Mouse (Mus musculus): ENCODE measurements around the gene Lrrc3c.

The Lrrc3c gene

DNA sequence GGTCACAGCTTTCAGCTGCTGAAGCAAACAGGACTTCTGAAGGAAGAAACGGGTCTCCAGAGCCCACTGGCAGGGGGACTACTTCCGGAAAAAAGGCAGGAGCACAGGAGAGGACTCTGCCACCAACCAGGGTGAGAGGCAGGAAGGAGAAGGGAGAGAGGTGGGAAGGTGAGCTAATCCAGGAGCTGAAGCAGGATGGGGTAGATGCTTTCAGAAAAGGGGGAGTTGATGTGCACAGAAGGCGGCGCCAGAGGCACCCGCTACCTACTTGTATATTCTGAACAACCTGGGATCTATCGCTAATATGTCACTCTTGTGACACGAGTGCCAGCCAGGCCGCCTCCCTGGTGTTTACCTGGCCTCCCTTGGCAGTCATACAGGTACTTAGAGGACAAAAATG lies at the start of gene Lrrc3c:
Gene Lrrc3c, plus strand, starts transcription at position 301 of the 400 bp plus-strand sequence.
- no peak for DNase-seq (ENCODE audit: extremely low read depth, low read depth)

DNA sequence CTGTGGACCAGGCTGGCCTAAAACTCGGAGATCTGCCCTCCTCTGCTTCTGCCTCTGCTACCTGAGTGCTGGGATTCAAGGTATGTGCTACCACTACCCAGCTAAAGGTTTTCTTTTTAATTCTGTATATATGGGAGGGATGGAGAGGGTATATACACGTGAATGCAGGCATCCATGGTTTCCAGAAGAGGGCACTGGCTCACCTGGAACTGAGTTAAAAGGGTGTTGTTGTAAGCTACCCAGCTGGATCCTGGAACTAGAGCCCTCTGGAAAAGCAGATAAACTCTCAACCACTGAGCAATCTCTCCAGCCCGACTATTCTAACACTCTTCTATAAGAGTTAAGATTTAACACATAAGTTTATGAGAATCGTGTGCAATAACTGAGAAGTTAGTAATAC lies 48.7 kb upstream of the Lrrc3c start:
- DNase-seq (ENCODE audit: extremely low read depth, low read depth), result peak; percentile 25

DNA sequence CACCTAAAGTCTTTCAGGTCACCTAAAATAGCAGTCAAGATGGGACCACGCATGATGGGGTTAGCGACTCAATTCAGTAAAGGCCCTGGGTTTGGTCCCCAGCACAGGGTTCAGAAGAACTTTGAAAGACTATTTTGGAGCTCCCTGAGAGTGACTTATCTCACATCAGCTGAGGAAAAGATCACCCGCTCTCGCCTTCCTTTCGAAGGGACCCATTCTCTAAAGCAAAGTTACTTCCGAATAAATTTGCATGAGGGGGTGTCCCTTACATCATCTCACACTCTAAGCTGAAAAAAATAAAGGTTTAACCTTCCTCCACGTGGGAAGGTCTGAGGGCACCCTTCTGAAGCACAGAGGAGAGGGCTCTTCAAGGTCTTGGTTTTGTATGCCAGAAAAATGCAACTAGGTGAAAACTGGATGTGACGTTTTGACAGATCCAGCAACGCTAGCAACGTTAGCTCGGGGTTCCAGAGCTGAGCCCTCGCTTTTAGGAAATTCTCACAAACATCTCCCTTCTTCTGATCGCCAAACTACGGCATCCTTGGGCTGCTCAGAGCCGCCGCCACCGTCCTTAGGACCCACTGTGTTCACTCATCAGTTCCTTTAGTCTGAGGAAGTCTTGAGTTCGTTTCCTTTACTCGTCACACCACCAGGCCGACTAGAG lies 47.6 kb upstream of the Lrrc3c start:
- peak; percentile 8 for DNase-seq (ENCODE audit: extremely low read depth, low read depth)

DNA sequence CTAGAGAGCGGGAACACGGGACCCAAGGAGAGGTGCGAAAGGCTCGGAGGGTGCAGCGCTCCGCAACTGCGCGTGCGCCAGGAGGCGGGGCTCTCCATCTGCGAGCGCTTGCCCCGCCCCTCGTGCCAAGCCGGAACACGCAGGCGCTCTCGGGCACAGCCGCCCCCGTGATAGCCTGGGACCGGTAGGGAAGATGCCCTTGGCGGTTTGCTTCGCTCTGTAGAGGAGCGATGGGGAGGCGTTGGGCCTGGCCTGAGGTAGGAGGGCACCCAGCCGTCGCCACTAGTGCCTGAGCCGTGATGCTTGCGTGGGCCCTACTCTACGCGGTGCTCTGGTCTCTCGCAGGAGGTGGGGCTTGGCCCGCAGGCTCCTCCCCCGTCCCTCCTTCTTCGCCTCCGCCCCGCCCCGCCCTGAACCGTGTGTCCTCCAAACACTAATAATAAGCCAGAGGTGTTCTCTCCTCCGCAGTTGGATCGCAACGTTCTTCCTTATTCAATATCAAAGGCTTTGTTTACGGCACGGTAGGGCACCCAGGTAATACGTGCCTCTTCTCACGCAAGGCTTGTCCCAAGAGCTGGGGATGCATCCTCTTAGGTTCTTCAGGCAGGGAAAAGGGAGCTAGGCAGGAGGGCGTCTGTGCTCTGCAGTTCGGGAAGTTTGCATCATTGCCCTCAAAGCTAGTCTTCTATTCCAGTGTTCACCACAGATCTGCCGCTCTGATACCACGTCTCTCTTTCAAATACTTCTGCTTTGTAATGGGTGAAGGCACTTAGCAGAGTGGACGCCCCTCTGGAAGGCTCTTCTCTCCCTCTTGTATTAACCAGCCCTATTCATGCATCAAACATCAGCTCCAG lies 46.9 kb upstream of the Lrrc3c start, which contains the start of gene Zpbp2:
Gene Zpbp2, plus strand, starts transcription at position 123 of the 854 bp plus-strand sequence.
- peak; percentile 91 for DNase-seq (ENCODE audit: extremely low read depth, low read depth)

DNA sequence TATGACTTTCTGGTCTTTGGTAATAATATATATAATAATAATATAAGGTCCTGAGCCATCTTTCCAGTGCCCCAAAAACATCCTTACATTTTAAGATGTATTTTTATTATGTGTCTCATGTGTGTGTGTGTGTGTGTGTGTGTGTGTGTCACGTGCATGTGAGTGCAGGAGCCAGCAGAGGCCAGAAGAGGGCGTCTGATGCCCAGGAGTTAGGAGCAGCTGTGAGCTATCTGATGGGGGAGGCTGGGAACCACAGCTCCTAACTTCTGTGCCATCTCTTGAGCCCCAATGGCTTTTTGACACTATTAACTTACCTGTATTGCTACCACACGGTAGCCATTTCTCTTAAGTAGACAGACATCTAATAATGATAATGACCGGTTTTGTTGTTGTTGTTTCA lies 44.1 kb upstream of the Lrrc3c start:
- no peak for DNase-seq (ENCODE audit: extremely low read depth, low read depth)

DNA sequence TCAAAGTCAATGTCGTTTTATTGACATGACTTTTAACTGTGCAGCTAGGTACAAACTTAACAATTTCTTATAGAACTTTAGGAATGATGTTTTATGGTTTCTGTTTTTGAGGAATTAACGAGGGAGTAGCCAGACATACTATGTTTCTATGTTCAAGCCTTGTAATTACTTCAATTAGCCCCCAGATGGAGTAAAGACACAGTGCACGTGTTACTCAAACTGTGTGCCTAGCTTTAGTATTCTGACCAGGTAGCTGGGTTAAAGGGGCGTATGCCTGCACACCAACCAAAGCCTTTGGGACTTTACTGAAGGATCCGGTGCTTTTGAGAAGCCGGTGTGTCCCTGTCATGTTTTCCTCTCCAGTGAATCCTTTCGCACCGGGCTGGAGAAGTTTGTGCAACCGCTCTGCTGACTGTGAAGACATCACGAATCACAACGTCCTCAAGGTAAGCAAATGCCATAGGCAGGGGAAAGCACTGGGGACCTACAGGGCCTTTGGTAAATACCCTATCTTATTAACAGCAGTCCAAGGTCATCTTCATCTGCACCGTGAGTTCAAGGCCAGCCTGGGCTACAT lies 42.9 kb upstream of the Lrrc3c start:
- DNase-seq (ENCODE audit: extremely low read depth, low read depth), result peak; percentile 14

DNA sequence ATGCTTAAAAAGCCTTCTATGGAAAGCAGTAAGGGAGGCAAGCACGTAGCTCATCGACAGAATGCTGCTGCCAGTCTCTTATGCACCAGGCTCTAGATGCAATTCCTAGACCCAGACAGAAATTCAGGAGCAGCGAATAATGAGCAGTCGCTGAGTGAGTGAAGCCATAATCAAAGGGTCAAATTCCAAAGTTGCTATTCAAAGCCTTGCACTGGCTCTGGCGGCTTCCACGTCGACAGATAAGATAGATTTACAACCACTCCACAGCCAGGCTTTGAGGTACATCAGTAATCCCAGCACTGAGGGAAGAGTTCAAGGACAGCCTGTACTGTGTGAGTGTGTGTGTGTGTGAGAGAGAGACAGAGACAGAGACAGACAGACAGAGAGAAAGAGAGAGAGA lies 37.1 kb upstream of the Lrrc3c start:
- no peak for DNase-seq (ENCODE audit: extremely low read depth, low read depth)

DNA sequence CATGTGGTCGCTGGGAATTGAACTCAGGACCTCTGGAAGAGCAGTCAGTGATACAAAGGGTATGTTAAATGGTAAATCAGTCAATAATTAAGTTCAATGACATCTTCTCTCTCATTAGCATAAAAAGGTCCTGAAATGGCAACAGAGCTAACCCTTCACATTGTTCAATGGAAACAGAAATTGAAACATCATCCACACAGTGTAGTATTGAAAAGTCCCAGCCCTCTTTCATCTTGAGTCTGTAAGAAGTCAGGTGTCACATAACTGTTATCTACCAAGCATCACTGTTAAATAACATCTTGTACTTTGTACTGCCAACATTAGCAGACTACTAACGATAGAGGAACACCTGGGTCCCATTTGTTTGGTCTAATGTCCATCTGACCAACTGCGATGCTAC lies 35.1 kb upstream of the Lrrc3c start:
- no peak for DNase-seq (ENCODE audit: extremely low read depth, low read depth)

DNA sequence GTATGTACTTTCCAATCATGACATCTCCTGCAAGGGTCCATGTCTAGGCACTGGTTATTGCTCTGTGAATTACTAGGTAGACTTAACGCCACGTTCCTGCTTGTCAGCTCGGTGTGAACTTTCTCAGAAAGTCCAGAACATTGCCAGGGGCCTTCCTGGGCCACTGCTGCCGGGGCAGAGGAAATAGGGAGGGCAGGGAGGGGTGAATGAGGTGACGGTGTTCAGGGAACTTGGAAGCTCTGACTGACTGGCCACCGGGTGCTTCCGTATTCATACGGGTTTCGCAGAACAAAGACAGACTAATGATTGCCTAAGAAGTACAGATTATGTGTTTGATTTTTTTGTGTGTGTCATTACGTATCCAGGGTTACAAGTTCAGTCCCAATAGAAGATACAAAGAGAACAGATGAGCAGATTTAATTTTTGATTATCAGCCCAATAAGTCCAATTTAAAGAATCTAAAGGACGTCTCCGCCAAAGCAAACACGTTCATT lies 34.1 kb upstream of the Lrrc3c start:
- DNase-seq (ENCODE audit: extremely low read depth, low read depth), result no peak

DNA sequence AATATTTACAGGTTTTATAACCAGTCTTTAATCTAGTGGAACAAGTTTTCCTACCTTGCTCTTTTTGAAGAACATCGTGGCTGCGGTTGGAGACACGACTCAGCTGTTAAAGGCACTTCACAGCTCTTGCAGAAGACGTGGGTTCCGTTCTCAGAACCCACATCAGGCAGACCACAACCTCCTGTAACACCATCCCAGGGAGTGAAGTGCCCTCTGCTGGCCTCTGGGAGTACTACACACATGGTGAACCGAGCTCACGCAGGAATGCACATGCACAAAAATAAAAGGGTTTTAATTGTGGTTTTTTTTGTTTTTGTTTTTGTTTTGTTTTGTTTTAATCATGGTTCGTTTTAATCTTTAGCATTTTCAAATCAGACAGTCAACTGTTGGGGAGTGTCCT lies 29.8 kb upstream of the Lrrc3c start:
- no peak for DNase-seq (ENCODE audit: extremely low read depth, low read depth)

DNA sequence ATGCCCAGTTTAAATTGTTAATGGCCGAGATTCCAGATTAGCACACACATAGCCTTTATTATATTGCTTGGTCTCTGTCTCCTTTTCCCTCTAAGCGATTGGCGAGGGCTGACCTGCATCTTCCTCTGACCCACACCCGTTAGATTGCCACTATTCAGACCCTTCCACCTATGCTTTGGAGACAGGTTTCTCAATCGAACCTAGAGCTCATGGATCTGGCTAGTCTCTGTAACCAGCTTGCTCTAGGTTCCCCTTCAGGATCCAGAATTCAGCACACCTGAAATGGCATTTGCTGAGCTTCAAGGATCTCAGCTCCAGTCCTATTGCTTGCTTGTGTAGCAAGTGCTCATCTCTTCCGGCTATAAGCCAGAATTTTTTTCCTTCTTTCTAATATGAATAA lies 28.6 kb upstream of the Lrrc3c start:
- DNase-seq (ENCODE audit: extremely low read depth, low read depth), result no peak

DNA sequence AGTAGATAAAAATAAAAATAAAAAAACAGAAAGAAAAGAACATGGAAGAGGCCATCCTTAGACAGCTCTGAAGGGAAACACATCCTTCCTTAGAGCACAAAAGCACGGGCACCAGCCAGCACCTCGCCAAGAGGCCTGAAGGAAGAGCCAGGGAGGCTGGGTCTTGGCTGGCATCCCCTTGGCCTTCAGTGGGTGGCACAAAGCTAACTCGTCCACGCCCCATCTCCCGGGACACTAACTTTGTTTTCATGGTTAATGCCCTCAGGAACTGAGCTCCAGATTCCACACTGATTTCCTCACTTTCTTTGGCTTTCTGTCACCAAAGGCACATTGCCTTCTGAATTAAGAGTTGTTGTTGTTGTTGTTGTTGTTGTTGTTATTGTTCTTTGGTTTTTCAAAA lies 20.3 kb upstream of the Lrrc3c start:
- DNase-seq (ENCODE audit: extremely low read depth, low read depth), result no peak

DNA sequence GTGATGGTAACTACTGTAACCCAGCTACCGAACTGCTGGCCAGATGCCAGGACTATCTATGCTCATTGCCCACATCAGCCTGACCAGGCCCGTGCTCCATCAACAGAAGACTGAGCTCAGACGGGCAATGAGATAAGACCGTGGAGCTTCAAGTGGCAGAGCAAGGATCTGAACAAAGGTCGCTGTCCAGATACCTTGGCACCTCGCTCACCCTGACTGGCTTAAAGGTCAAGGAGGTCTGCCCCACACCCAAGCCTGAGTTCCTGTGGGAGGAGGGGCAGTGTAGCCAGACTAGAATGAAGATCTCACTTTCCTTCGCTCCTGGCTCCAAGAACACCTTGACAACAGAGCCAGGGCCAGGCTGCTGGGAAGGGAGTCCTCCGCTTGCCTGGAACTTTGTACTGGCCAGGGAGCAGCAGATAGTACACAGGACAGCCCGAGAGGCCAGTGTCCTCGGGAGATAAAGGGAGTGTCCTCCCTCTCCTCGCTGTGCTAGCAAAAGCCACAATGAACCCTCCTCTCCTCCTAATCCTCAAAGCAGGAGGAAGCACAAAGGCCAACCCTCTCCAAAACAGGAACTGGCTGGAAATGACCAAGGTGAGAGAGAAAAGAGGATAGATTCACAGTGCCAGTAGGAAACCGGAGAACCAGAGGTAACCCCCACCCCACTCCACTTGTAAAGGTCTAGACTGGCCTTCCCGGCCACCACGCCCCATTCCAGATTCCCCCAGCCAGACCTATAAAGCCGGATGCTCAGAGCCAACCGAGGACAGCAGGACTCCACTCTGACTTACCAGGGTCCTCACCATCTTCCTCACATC lies 17.6 kb upstream of the Lrrc3c start:
- peak; percentile 82 for DNase-seq (ENCODE audit: extremely low read depth, low read depth)

DNA sequence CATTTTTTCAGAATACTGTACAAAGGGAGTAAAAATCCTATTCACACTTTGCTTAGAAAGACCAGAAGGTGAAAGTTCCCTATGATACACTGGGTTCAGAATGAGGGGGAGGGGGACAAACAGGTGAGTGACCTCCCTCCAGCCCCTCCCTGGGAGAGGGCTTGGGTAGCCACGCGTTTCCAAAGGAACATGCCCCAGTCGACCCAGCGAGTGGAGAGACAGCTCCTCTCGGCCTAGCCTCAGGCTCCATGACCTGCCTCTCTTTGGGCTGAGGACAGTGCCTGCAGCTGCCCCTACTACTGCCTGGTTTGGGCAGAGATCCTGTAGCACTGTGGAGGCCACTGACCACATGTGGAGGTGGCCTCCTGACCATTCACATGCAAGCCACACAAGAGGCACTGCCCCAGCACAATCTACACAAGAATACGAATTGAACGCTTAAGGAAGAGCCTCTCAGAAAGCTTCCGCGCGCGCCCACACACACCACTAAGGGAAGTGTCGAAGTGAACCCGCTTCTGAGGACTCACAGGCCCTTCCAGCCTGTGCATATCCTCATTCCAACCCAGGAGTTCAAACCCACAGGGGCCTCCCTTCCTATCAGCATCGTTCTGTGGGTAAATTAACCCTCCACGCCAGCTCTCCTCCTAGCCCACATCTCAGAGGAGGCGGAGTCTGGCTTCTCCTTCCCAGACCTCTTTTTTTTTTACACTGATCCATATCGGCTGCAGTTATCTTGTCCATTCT lies 16.6 kb upstream of the Lrrc3c start:
- DNase-seq (ENCODE audit: extremely low read depth, low read depth), result peak; percentile 86

DNA sequence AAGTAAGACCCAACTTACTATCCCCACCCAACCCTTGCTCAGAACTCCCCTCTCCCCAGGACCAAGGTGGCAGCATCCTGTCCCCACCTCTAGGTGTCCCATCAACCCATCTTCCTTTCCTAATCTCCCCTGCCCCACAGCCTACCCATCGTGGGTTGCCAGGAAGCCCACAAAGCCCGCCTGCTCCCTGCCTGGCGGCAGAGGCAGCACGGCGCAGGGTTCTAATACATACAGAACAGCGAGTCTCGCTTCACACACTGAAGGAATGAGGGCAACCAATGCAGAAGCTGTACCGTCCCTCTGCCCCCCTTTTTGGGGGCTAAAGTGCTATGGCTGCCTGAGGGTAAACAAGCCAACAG lies 16.1 kb upstream of the Lrrc3c start:
- DNase-seq (ENCODE audit: extremely low read depth, low read depth), result no peak

DNA sequence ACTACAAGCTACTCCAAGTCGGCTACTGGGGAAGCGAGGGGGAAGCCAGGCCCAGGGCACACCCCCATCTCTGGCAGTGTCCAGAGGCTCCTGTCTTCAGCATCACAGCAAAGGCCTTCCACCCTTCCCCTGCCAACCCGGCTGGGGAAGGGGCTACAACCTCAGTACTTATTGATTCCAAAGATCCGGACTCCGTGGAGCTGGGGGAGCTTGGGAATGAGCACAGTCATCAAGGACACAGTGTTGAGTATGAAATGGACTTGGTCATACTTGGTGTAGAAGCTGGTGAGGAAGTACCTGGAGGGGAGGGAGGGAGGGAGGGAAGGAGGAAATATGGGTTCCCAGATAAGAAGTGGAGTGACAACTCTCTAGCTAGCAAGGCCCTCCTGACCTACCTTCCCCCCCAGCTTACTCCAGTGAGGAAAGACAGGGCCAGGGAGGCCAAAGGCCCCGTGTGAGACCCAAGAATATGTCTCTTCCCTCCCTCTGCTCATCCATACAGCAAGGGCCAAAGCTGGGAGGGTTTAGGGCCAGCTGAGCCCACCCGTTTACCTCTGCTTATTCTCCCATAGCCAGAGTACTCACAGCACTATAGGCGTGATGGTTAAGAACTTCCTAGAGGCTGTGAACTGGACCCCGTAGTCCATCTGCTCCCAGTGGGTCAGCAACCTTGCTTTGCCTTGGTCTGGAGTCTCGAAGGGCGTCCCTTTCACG lies 15.4 kb upstream of the Lrrc3c start:
- DNase-seq (ENCODE audit: extremely low read depth, low read depth), result peak; percentile 97

DNA sequence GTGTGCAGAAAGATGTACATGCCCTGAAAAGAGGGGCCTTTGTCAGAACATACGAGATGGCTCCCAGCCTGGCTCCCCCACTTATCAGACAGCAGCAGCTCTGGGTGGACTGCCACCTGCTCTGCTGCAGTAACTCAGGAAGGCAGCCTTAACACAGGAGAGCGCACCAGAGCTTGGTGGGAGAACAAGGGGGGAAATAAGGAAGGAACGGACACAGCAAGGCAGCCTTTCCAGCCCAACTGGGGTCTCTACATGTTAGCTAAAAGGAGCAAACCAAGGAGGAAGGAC lies 14.9 kb upstream of the Lrrc3c start:
- peak; percentile 79 for DNase-seq (ENCODE audit: extremely low read depth, low read depth)

DNA sequence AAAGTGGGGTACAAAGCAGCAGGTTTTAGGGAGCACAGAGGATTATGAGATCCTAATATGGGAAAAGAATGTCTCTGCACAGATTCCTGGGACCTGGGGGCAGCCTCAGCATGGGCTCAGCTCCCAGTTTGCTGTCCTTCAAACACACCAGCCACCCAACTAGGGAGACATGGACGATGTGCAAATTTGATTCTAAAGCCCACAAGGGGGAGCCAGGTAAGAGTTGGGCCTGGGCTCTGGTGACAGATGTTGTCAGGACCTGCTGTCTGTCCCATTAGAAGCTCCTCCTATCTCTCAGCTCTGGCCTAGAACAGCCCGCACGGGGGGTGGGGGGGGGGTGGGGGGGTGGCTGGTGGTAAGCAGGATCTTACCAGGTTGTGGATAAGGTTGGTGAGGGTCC lies 14.5 kb upstream of the Lrrc3c start:
- DNase-seq (ENCODE audit: extremely low read depth, low read depth), result no peak

DNA sequence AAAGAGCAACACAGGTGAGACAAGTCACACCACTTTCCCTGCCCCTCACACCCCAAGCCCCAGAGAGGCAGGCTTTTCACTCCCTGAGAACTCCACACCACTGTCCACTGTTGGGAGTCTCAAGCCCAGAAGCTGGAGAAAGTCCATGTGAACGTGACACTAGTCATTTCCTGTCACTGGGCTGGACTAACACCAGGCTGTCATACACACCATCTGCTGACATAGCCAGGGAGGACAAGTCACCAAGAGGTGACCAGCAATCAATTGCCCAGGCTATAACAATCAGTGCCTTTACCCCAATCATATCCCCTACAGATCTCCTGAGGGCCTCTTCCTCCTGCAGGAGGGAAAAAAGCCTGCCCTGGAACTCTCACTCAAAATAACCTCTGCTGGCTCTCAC lies 13.9 kb upstream of the Lrrc3c start:
- no peak for DNase-seq (ENCODE audit: extremely low read depth, low read depth)

DNA sequence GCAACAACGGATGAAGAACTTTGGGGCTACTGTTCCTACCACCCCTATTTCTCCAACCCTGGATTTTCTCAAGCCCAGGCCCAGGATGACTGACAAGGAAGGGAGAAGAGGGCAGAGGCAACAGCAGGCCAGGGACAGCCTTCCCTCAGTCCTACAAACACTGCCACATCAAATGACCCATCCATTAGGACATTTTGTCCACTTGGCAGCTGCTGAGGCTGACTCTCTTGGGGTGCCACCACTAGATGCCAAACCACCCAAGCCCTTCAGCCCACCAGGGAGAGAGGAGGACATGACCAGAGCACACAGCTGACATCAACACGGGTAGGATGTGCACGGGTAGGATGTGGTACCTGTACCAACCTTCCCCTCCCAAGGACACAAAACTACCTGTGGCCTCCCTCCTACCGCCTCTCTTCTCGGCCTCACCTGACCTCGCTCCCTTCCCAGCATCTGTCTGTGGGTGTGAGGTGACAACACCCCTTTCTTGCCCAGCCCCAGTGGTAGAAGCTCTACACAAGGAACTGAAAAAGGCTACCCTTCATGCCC lies 13.4 kb upstream of the Lrrc3c start:
- no peak for DNase-seq (ENCODE audit: extremely low read depth, low read depth)
